Mouse (Mus musculus): Measurements from ENCODE around the gene Psg21. TPM values are rescaled to one million over a fixed set of nuclear protein-coding genes. Genes with fewer than 3 reads are reported as not detected.
"Not testable (repeated sequence)": the region's sequence is repeated elsewhere in the genome, so short reads cannot be mapped to it uniquely, and the experiment has no call there.

Gene Psg21
- polyA plus RNA-seq (2014; fragmentation: Nextera tagmentation; extraction: Ambion mirVana): not detected in 2 replicates

DNA sequence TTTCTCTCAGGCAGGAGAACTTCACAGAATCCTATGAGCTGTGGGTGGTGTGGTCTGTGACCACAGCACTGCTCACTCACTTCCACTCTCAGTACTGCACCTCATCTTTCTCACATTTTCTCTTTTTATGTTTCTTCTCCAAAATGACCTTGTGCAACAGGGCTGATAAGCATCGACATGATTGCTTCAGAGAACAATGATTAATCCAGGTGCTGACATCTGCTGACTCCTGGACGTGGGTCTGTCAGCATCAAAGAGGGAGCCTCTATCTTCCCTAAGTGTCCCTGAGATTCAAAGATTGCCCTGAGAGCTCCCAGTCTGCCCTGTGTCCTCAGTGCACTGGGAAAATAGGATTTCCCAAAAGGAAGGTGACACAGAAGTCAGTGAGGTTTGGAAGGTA, at the start of gene Psg21:
Psg21 (minus strand) TSS at position 101 of the 400 bp plus-strand sequence.
- H3K9ac ChIP-seq (replicated peaks; ENCODE audit: low read length); ATAC-seq (replicated peaks; ENCODE audit: insufficient number of reproducible peaks, low FRiP score, low TSS enrichment, low read depth); H3K9me3 ChIP-seq (replicated peaks; ENCODE audit: control insufficient read depth, low read length); H3K4me3 ChIP-seq (ENCODE audit: low read depth, low read length); DNase-seq (ENCODE audit: low spot score); H3K4me2 ChIP-seq (ENCODE audit: low read depth, low read length); H3K36me3 ChIP-seq (replicated peaks; ENCODE audit: control insufficient read depth, insufficient read depth, low read depth, low read length); H3K27me3 ChIP-seq (ENCODE audit: control insufficient read depth, insufficient read depth, low read length); H3K4me1 ChIP-seq (ENCODE audit: control insufficient read depth, insufficient read depth, low read length); H3K27ac ChIP-seq (replicated peaks; ENCODE audit: low read depth, low read length): not testable (repeated sequence)
- WGBS: 50% methylated on average over 1 of the region's 2 CpGs

- H3K4me3 ChIP-seq (ENCODE audit: low read depth, low read length): no peak within 1 kb of the TSS
- WGBS: 82% methylated on average over 2 of the region's 2 CpGs
- no peak for DNase-seq (ENCODE audit: low spot score)
- no peaks in the 10 kb centered on the region for H3K9me3 ChIP-seq (replicated peaks; ENCODE audit: control insufficient read depth, low read length)
- no peak for ATAC-seq (replicated peaks; ENCODE audit: insufficient number of reproducible peaks, low FRiP score, low TSS enrichment, low read depth)
- no peak within 1 kb of the TSS for H3K9ac ChIP-seq (replicated peaks; ENCODE audit: low read length)
- H3K27ac ChIP-seq (replicated peaks; ENCODE audit: low read depth, low read length): no peak within 1 kb of the TSS
- H3K4me2 ChIP-seq (ENCODE audit: low read depth, low read length): no peak within 1 kb of the TSS
- no peaks in the 10 kb centered on the region for H3K36me3 ChIP-seq (replicated peaks; ENCODE audit: control insufficient read depth, insufficient read depth, low read depth, low read length)
- H3K4me1 ChIP-seq (ENCODE audit: control insufficient read depth, insufficient read depth, low read length): no peaks in the 10 kb centered on the region
- no peaks in the 10 kb centered on the region for H3K27me3 ChIP-seq (ENCODE audit: control insufficient read depth, insufficient read depth, low read length)
Measured at GRCm38 (mm10) chr7:18686085-18686484, 29.6 kb upstream of the Psg21 start, which contains the start of gene Psg20. Psg20 (minus strand) TSS chr7:18686185.

DNA sequence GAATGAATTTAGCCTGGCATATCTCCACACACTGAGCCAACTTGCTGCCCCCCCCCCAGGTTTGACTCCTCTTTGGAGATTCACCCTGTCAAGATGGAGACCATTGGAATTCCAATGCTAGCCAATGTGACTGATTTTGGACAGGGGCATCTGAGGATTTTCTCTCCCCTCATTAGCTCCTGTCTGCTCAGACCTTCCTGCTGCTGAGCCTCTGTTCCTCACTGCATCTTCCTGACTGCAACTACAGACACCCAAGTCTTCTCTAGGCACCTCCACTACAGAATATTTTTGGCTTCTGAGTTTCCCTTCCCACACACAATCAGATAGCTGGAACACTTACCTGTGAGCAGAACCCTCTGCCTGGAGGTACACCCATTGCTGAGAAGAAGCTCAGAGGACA, 29.1 kb upstream of the Psg21 start:
- ATAC-seq (replicated peaks; ENCODE audit: insufficient number of reproducible peaks, low FRiP score, low TSS enrichment, low read depth): no peak
- no peak overlapping the region for H3K4me2 ChIP-seq (ENCODE audit: low read depth, low read length)
- H3K36me3 ChIP-seq (replicated peaks; ENCODE audit: control insufficient read depth, insufficient read depth, low read depth, low read length): no peaks in the 10 kb centered on the region
- H3K4me1 ChIP-seq (ENCODE audit: control insufficient read depth, insufficient read depth, low read length): no peaks in the 10 kb centered on the region
- H3K9me3 ChIP-seq (replicated peaks; ENCODE audit: control insufficient read depth, low read length): no peaks in the 10 kb centered on the region
- no peak for DNase-seq (ENCODE audit: low spot score)
- H3K27ac ChIP-seq (replicated peaks; ENCODE audit: low read depth, low read length): no peak overlapping the region
- no peak overlapping the region for H3K4me3 ChIP-seq (ENCODE audit: low read depth, low read length)
- no peaks in the 10 kb centered on the region for H3K27me3 ChIP-seq (ENCODE audit: control insufficient read depth, insufficient read depth, low read length)
- no peak overlapping the region for H3K9ac ChIP-seq (replicated peaks; ENCODE audit: low read length)

- no peak overlapping the region for H3K4me2 ChIP-seq (ENCODE audit: low read depth, low read length)
- H3K4me3 ChIP-seq (ENCODE audit: low read depth, low read length): no peak overlapping the region
- H3K27ac ChIP-seq (replicated peaks; ENCODE audit: low read depth, low read length): no peak overlapping the region
- no peaks in the 10 kb centered on the region for H3K9me3 ChIP-seq (replicated peaks; ENCODE audit: control insufficient read depth, low read length)
- ATAC-seq (replicated peaks; ENCODE audit: insufficient number of reproducible peaks, low FRiP score, low TSS enrichment, low read depth): no peak
- no peaks in the 10 kb centered on the region for H3K4me1 ChIP-seq (ENCODE audit: control insufficient read depth, insufficient read depth, low read length)
- DNase-seq (ENCODE audit: low spot score): peak; percentile 69
- H3K27me3 ChIP-seq (ENCODE audit: control insufficient read depth, insufficient read depth, low read length): no peaks in the 10 kb centered on the region
- WGBS: 34% methylated on average over 2 of the region's 2 CpGs
- H3K9ac ChIP-seq (replicated peaks; ENCODE audit: low read length): no peak overlapping the region
- H3K36me3 ChIP-seq (replicated peaks; ENCODE audit: control insufficient read depth, insufficient read depth, low read depth, low read length): no peaks in the 10 kb centered on the region
Measured at GRCm38 (mm10) chr7:18679772-18680171, 23.2 kb upstream of the Psg21 start.

DNA sequence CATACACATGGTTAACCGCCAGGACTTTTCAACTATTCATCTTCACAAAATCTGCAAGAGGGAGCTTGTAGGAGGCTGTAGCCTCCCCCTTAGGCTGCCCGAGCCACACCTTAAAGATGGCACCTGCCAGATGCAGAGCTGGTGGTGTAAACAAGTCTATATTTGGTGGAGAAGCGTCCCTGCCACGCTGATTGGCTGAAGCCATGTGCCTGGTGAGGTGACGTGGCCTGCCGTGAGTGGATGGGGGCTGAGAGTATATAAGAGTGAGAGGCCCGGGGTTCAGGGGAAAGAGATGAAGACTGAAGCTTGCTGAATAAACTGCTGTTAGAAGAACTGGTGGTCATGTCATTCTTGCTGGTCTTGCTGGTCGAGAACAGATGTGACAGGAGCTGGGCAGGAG, 29.6 kb downstream of the Psg21 start:
- H3K4me1 ChIP-seq (ENCODE audit: control insufficient read depth, insufficient read depth, low read length): not testable (repeated sequence)

DNA sequence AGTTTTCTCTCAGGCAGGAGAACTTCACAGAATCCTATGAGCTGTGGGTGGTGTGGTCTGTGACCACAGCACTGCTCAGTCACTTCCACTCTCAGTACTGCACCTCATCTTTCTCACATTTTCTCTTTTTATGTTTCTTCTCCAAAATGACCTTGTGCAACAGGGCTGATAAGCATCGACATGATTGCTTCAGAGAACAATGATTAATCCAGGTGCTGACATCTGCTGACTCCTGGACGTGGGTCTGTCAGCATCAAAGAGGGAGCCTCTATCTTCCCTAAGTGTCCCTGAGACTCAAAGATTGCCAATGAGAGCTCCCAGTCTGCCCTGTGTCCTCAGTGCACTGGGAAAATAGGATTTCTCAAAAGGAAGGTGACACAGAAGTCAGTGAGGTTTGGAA, 40.1 kb downstream of the Psg21 start, which contains the start of gene Psg23:
Psg23 (minus strand) TSS at position 101 of the 400 bp plus-strand sequence.
- not testable (repeated sequence) for ATAC-seq (replicated peaks; ENCODE audit: insufficient number of reproducible peaks, low FRiP score, low TSS enrichment, low read depth); H3K4me1 ChIP-seq (ENCODE audit: control insufficient read depth, insufficient read depth, low read length)
- 60% methylated on average over 1 of the region's 2 CpGs for WGBS

More for the DNA sequence above, 29.6 kb downstream of the Psg21 start:
- not testable (repeated sequence) for H3K27me3 ChIP-seq (ENCODE audit: control insufficient read depth, insufficient read depth, low read length); H3K27ac ChIP-seq (replicated peaks; ENCODE audit: low read depth, low read length); H3K36me3 ChIP-seq (replicated peaks; ENCODE audit: control insufficient read depth, insufficient read depth, low read depth, low read length); DNase-seq (ENCODE audit: low spot score); H3K9me3 ChIP-seq (replicated peaks; ENCODE audit: control insufficient read depth, low read length); H3K4me3 ChIP-seq (ENCODE audit: low read depth, low read length); H3K4me2 ChIP-seq (ENCODE audit: low read depth, low read length); H3K9ac ChIP-seq (replicated peaks; ENCODE audit: low read length); ATAC-seq (replicated peaks; ENCODE audit: insufficient number of reproducible peaks, low FRiP score, low TSS enrichment, low read depth)
- 79% methylated on average over 8 of the region's 8 CpGs for WGBS

More for the DNA sequence above, 40.1 kb downstream of the Psg21 start, which contains the start of gene Psg23:
- H3K27ac ChIP-seq (replicated peaks; ENCODE audit: low read depth, low read length); H3K27me3 ChIP-seq (ENCODE audit: control insufficient read depth, insufficient read depth, low read length); H3K36me3 ChIP-seq (replicated peaks; ENCODE audit: control insufficient read depth, insufficient read depth, low read depth, low read length); DNase-seq (ENCODE audit: low spot score); H3K4me3 ChIP-seq (ENCODE audit: low read depth, low read length); H3K4me2 ChIP-seq (ENCODE audit: low read depth, low read length); H3K9me3 ChIP-seq (replicated peaks; ENCODE audit: control insufficient read depth, low read length); H3K9ac ChIP-seq (replicated peaks; ENCODE audit: low read length): not testable (repeated sequence)

Other genes with a start within 250 kb of the Psg21 start
- gene Psg28, start 224.7 kb downstream of the Psg21 start, polyA plus RNA-seq (2014; fragmentation: Nextera tagmentation; extraction: Ambion mirVana): not detected in 2 replicates
- gene Psg26, start 172.5 kb downstream of the Psg21 start, polyA plus RNA-seq (2014; fragmentation: Nextera tagmentation; extraction: Ambion mirVana): not detected in 2 replicates
- gene Psg25, start 124.5 kb downstream of the Psg21 start, polyA plus RNA-seq (2014; fragmentation: Nextera tagmentation; extraction: Ambion mirVana): not detected in 2 replicates
- gene Psg27, start 89.4 kb downstream of the Psg21 start, polyA plus RNA-seq (2014; fragmentation: Nextera tagmentation; extraction: Ambion mirVana): not detected in 2 replicates
- gene Psg23, start 40.2 kb downstream of the Psg21 start, polyA plus RNA-seq (2014; fragmentation: Nextera tagmentation; extraction: Ambion mirVana): not detected in 2 replicates
- not detected in 2 replicates for gene Psg20, start 29.5 kb upstream of the Psg21 start, polyA plus RNA-seq (2014; fragmentation: Nextera tagmentation; extraction: Ambion mirVana)
- not detected in 2 replicates for gene Psg22, start 61.4 kb upstream of the Psg21 start, polyA plus RNA-seq (2014; fragmentation: Nextera tagmentation; extraction: Ambion mirVana)
- not detected in 2 replicates for gene Psg19, start 141.8 kb upstream of the Psg21 start, polyA plus RNA-seq (2014; fragmentation: Nextera tagmentation; extraction: Ambion mirVana)
- gene Psg17, start 164.9 kb upstream of the Psg21 start, polyA plus RNA-seq (2014; fragmentation: Nextera tagmentation; extraction: Ambion mirVana): not detected in 2 replicates
- gene Mill2, start 183.2 kb upstream of the Psg21 start, polyA plus RNA-seq (2014; fragmentation: Nextera tagmentation; extraction: Ambion mirVana): 0.20 and 0.33 TPM in 2 replicates
- gene Pglyrp1, start 214.6 kb upstream of the Psg21 start, polyA plus RNA-seq (2014; fragmentation: Nextera tagmentation; extraction: Ambion mirVana): 0.49 and 0.70 TPM in 2 replicates

All from embryonic facial prominence, embryonic 11.5 days (tissue).